Mouse (Mus musculus): ENCODE results near the gene Med12l.

GRCm38 (mm10) chr3:59278620-59279019 is 273.0 kb downstream of the Med12l start:
- TF ChIP-seq ZNF384 (IDR thresholded peaks at IDR 0.05; ENCODE audit: low read depth, low read length) (no peak), ZC3H11A (IDR thresholded peaks at IDR 0.05; ENCODE audit: borderline replicate concordance, low read depth, low read length) (no peak), CHD2 (IDR thresholded peaks at IDR 0.05; ENCODE audit: low read depth, low read length) (no peak), MAFK (IDR thresholded peaks at IDR 0.05; ENCODE audit: insufficient read depth, low read depth, low read length) (no peak)

All from ES-E14 (cell line).